Mouse (Mus musculus) kidney, adult 11 months (tissue): ENCODE results near the gene Arfgap2.
A peak's percentile ranks its signal among the peaks of the same experiment; 100 is the strongest.

ENCODE experiments used
- DNase-seq: peaks from one replicate; pipeline ENCODE4 v3.0.0; 2022

The Arfgap2 gene

DNA sequence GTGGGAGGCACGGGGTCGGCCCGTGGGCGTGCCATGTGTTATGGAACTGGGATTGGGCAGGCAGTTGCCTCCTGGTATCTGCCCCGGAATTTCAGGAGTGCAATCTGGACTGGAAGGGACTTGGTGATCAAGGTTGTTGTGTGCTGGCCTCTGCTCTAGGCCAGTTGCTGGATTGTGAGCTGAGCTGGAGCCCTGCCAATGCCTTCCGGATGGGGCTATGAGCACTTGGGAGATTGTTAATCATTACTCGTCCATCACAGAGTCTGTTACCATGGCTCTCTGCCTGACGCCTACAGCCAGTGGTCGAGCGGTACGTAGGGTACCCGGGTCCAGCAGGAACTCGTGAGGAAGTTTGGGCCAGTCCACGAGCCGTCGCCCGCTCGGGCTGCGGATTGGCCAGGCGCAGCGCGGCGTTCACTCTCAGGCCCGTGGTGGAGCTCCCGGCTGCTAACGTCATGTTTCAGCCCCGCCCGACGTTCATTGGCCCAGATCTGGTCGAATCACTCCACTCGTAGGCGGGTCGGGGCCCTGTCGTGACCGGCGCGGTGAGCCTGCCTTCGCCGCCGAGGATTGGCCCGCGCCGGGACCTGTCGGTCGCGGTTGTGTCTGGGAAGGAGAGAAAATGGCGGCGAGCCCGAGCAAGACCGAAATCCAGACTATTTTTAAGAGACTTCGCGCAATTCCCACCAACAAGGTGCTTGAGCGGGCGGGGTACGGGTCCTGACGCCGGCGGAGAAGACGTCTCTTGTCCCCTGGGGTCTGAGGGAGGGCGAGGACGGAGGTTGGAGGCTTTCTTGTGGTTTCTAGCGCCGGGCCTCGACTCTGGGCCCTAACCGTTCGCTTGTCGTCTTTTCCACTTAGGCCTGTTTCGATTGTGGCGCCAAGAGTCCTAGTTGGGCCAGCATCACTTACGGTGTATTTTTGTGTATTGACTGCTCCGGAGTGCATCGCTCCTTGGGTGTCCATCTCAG is at the start of gene Arfgap2:
Arfgap2 (plus strand) TSS at position 264 of the 971 bp plus-strand sequence.
- DNase-seq, result peak; percentile 100

DNA sequence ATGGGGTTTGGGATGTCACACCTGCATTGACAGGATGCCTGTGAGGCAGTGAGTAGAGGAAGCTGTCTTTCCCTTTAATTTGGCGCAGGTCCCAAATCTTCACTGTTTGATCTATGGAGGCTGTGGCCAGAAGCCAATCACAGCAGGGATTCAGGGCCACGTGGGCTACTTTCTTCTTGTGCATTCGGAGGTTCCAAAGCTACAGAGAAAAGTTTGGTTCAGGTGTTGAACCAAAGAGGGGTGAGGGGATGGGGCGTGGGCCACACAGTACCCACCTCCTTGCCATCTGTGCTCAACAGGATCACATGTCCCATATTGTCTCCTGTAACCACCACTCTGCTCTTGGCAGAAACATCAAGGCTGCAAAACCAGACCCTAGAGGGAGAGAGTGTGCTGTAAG is 47.7 kb upstream of the Arfgap2 start:
- DNase-seq, result no peak

DNA sequence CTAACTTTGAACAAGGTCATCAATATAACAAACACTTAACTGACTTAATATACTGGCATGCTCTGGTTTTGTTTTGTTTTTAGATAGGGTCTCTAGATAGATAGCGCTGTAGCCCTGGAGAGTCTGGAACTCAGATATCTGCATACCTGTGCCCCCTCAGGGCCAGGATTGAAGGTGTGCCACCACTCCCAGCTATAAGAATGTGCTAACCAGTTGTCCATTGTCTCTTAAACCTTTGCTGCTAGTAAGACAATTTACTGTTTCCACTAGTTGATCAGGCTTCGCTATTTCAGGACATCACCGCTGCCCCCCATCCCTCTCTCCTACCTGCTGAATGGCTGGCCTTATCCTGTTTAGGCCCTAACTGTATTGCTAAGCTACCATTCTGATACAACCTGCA is 44.3 kb upstream of the Arfgap2 start:
- DNase-seq, result no peak

DNA sequence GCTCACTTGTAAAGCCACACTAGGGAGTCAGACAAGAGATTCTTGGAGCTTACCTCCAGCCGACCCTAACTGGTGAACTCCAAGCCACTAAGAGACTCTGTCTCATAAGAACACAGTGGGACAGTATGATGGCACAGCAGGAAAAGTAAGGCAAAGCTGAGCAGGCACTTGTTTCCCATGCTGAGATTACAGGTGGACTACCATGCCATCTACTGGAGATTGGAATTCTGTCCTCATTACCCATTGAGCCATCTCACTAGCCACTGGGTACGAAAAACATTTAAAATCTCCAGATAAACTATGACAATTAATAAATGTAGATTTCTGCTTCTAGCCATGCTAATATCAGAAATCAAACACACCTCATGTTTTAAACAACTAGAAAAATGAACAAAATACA is 41.2 kb upstream of the Arfgap2 start:
- no peak for DNase-seq

DNA sequence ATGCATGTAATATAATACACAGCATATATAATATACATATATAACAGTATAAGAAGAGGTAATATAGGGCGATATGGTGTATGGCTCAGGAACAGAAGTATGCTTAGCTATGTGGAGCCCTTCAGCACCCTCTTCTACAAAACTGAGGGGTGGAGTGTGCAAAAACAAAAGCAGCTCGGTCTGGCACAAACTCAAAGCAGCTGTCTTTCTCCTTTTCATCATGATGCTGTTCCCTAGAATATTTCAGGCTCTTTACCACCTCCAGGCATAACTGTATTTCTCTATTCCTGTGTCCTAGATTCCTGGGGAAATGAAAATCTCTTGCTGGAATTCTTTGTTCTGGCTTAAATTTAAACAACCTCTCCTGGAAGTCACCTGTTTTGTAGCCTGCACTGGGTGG is 35.0 kb upstream of the Arfgap2 start:
- no peak for DNase-seq

DNA sequence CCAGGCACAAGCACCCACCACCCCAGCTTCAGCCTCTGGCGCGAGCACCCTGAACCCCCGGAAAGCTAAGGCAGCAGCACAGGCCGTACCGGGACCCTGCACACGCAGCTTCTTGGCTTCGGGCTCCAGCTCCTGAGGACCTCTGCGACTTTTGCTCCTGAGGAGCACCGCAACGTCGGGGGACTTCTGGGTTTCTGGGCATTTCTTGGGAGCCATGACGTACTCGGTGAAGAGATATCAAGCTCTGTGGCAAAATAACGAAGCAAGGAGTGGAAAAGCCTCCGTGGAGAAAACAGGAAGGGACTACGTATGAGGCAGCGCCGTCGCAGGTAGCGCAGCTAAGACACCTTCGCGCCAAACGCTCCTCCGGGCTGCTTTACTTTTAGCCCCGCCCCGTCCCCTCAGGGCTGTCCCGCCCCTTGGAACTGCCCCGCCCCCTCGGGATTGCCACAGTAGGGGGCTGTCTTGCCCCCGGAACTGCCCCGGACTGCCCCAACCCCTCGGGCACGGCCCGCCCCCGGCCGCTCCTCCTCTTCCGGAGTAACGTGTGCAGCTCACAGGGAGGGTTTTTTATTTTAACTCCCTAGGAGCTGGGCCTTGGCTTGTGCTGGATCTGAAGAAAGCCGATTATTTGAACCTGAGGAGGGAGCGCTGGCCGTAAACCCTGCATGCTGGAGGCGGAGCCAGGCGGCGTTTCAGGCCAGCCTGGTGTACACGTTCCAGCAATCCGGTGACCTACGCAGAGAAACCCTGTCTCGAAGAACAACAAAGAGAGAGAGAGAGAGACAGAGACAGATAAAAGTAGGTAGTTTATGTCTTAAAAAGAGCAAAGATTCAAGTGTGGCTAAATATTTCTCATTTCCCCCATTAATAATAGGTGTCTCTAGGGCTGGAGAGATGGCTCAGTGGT is 27.9 kb upstream of the Arfgap2 start, which contains the start of gene Ddb2:
Ddb2 (minus strand) TSS at position 382 of the 910 bp plus-strand sequence.
- peak; percentile 92 for DNase-seq

DNA sequence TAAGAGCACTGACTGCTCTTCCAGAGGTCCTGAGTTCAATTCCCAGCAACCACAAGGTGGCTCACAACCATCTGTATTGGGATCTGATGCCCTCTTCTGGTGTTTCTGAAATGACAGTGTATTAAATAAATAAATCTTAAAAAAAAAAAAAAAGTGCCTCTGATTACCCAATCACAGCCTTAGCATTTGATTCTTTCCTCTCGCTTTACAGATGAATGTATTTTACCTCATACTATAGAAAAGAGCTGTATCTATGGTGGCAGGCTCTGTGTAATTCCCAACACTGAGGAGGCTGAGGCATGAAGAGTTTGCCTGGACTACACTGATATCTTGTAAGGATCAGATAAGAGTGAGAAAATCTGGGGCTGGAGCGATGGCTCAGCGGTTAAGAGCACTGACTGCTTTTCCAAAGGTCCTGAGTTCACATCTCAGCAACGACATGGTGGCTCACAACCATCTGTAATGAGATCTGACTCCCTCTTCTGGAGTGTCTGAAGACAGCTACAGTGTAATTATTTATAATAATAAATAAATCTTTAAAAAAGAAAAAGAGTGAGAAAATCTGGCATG is 27.2 kb upstream of the Arfgap2 start:
- peak; percentile 11 for DNase-seq

DNA sequence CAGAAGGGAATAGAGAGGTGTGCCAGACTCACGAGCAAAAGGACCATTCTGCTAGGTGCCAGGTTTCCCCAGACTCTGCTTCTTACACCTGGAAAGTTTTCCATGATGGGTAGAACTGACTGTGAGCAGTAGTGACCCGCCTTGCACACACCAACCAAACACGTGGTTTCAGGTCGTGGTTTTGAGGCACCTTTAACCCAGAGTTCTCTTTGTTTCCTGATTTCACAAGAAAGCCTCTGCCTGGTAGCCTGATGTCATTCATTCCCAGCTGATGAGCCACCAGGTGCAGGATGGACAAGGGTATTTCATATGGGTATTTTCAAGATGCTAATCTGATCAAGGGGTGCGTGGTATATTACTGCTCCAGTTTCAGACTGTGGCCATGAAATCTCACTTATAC is 22.2 kb upstream of the Arfgap2 start:
- DNase-seq, result no peak

DNA sequence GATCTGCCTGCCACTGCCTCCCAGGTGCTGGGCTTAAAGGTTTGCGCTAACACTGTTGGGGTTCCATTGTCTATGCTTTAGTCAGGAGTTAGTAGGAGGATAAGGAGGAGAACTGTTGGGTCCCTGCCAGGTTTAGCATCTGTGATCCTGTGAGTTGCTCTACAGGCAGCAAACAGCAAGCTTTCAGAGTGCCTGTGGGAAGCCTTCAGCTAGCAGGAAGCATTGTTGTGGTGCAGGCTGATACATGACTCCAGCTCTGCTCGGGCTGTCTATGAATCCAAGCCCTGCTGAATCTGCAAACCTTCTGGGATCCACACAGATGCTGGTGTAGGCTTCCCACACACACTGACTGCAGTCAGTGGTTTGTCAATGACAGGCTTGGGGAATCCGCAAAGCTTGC is 21.4 kb upstream of the Arfgap2 start:
- DNase-seq, result no peak

DNA sequence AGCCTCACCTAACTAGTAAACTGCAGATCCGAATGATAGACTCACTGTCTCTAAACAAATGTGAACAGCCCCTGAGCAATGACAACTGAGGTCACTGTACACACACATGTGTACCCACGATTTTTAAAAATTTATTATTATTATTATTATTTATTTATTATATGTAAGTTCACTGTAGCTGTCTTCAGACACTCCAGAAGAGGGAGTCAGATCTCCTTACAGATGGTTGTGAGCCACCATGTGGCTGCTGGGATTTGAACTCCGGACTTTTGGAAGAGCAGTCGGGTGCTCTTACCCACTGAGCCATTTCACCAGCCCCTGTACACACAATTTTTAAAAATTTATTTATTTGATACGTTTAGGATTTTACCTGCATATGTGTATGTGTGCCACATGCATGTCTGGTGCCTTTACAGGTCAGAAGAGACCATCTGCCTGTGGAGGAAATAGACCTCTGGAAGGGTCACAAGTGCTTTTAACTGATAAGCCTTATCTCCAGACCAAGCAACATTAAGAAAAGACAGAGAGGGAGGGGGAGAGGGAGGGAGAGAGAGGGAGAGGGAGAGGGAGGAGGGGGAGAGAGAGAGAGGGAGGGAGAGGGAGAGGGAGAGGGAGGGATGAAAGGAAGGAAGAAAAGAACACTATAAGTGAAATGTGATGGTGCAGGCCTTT is 20.1 kb upstream of the Arfgap2 start:
- DNase-seq, result no peak

DNA sequence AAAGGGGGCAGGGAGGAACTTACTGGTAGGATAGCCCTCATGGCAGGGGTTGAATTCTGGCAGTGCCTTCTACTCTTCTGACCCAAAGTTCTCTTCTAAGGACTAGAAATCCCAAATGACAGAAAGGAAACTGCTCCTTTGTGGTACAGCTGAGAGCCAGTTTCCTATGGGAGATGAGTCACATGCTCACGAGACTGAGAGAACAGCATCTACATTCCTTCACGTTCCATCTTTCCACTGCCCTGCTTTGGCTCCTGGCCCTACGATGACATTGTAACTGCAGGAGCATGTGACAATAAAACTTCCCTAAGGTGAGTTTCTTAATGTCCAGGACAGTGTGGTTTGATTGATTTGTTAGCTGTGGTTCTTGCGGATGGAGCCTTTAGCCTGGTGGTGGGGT is 16.4 kb upstream of the Arfgap2 start:
- no peak for DNase-seq

DNA sequence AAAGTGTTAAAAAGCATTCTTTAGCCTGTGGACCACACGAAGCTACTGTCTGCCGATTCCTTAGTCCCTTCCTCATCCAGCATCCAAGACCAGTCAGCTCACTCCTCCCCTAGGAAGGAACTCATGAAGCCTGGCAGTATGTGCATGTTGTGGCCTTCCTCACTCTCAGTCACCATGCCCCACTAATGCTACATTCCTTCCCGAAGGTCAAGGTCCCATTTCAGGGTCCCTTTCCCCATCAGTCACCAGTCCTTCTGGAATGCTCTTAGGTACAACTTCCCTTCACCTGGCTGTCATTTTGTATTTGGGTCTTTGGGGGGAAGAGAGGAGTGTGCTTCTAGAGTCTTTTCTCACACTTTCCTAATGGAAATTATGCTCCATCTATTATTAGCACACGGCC is 12.8 kb upstream of the Arfgap2 start:
- DNase-seq, result no peak

DNA sequence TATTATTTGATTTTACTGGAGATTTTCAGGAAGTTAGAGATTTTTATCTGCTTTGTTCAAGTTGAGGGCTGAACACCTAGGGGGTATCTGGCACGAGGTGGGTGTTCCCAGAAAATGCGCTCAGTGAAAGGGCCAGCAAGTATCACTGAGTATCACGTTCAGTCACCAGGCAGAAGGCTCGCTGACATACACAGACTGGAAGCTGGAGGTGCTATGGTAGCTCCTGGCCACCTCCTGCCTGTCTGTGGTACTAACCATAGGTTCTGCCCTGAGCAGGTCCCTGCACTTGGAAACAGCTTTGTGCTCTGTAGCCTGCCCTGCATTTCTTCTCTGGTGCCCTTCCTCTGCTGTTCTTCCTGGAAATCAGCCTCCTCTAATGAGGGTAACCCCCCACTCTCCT is 12.3 kb upstream of the Arfgap2 start:
- no peak for DNase-seq

DNA sequence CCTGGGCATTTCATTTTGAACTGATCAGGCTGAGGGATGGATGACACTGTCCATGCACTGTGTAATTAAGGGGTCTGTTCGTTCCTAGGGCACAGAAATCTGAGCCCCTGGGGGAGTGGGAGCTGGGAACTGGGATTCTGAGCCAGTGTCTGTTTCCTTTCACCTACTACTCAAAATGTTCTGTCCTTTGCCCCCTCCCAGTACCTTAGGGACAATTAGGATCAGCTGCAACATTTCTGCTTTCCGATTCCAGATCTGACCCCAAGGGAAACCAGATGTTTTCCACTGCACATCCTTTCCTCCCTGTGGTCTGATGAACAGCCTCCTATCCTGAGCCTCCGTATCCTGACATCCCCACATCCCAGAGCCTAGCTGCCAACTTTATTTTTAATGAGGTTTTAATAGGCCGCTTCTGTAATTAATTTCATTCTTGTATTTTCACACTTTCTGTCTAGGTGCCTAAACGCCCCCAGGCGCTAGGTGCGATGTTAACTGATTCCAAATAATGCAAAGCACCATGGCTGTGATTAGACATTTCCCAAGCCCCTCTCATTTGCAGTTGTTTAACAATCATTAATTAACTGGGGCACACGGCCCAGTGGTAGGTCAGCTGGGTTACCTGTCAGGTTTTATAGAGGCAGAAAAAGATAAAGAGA is 9.9 kb upstream of the Arfgap2 start:
- DNase-seq, result no peak

DNA sequence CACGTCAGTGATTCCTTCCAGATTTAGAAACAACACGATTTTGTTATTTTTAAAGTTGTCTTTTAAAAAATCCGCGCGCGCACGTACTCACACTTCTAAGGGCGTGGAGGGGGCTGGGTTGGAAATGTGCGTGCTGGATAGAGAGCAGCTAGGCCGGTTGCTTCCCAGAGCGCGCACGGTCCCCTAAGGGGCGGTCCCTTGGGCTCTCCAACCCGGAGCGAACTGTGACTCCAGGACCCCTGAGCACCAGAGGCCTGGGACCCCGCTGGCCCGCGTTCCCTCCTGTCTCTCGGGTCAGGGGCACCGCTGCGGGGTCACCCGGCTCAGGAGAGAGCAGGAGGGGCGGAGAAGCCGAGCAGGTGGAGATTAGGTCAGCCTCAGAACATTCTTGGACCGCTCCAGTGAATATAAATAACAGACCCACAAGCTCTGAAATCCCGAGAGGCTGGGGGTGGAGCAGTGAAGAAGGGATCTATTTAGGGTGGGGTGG is 9.1 kb upstream of the Arfgap2 start, which contains the start of gene Pacsin3:
Pacsin3 (plus strand) TSS at position 294 of the 490 bp plus-strand sequence.
- DNase-seq, result no peak

DNA sequence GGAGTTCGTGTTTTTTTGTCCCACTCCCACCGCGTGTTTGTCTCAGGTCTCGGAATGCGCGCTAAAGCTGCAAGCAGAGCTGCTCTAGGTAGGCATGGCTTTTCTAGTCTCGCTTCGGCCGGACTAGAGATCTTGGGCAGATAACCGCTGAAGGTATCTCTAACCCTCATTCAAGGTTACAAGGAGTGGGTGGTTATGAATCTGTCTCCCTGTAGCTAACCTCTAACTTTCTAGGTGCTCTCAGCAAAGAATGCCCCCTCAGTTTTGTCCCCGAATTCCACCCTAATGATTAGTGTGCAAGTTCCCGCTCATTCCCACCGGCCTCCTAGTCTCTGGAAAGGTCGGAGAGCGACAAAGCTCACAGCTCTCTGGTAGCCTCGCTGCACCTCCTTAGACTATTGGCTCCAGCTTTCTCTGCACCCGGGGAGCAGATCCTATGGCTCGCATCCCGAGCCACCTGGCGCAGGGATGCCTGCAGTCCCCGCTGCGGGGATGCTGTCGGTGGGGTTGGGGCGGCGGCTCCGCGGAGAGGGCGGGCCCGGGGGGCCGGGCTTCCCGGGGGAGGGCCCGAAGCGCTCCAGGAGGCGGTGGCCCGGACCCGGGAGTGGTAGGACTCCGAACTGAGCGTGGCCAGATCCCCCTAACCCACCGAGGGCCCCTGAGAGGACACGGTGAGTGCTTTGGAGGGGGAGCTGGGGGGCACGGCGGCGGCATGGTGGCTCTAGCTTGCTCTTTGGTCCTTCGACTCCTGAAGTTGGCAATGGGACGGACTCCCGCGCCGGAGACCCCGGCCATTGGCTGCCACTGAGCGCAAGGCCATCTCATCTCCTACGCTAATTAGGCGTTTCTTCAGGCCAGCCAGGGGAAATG is 8.3 kb upstream of the Arfgap2 start:
- peak; percentile 60 for DNase-seq

DNA sequence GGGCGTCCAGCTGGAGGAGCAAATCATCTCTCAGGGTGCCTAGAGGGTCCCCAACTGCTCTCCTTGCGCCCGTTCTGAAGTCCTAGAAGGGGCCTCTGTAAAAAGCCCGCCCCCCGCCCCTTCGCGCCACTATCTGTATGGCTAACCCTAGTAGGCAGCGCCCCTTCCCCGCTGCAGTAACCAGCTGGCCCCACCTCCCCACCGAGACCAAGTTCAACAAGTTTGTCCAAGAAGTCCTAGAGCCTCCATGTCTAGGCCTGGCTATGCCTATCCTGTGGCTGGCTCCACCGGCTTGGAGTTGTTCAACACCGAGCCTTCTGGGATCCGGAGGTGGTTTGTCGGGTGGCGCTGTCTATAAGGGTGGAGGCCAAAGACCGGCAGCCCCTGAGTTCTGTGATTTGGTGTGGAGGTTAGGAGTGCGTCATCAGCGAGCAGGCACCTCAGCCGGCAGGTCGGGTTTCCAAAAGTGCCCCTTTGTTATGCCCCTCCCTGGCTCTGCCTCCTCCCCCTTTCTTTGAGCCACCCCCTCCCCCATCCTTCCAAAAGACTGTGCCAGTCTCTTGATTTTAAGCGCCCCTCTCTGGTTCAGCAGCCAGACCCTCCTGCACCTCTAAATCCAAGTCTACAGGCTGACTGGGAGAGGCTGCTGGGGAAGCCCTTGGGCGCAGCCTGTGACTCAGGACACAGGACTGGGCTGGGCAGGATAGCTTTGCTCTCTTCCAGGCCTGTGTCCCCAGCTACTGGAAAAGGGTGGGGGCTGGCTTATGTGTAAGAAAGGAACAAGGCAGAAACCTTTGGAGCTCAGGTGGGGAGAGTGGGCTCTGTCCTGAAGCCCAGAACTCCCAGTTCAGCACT is 7.4 kb upstream of the Arfgap2 start:
- peak; percentile 68 for DNase-seq

DNA sequence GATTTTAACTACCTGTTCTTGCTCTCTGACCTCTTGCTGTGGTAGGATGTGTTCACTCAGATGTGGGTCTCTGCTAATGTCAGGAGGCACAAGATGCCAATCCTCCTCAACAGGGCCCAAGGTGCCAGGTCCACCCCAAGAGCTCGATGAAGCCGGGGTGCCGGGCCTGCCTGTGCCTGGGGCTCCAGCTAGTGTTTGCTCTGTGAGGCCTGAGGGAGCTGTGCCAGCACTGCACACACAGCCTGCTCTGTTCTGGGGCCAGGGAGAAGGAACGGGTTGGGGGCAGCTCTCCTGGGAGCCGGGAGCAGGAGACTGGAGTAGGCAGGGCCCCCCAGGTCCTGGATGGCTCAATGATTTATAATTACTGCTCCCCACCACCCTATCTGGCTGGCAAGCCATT is 6.7 kb upstream of the Arfgap2 start:
- no peak for DNase-seq

DNA sequence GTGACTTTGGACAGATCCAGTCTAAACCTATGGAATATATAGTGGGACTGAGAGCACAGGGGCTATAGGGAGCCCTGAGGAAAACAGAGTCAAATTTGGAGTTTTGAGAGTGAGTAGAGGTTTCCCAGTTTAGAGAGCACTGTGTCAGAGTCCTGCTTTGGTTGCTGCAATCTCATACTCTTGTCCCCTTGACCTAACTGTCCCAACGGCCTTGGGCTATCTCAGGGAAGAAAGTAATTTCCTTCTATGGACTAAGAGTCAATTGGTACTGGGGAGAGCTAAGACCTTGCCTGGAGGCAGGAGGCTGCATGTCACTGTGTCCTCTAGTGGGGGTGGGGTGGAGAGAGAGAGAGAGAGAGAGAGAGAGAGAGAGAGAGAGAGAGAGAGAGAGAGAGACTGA is 5.9 kb upstream of the Arfgap2 start:
- no peak for DNase-seq

DNA sequence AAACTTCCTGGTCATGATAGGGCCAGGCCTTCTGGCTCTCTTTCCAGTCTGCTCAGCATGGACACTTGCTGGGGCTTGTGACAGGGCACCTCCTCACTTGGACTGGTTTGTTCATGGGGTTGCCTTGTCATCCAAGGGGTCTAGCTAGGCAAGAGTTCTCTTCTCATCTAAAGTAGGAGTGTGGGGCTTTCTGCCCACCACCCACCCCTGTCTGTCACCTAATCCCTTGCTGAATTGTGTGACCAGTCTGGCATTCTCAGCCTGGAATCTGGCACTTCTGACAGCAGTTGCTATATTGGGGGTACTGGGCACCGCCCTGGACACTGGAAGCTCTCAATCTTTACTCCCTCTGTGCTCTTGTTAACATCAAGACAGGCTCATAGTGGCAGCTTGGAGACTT is 5.3 kb upstream of the Arfgap2 start:
- no peak for DNase-seq
